Mouse (Mus musculus) MEL (cell line): ENCODE measurements around the gene Rpl35a. TPM values are rescaled to one million over a fixed set of nuclear protein-coding genes. Genes with fewer than 3 reads are reported as not detected.
"Not testable (repeated sequence)": the region's sequence is repeated elsewhere in the genome, so short reads cannot be mapped to it uniquely, and the experiment has no call there.

Experiments
- DNase-seq: peaks from one replicate; pipeline ENCODE4 v3.0.0; 2011; ENCODE audit warnings: low read depth, low spot score
- H3K27ac ChIP-seq: 2 replicates; pipeline ENCODE4 v1.5.1; 2012; ENCODE audit warnings: low read depth, mild to moderate bottlenecking, control low read depth, low read length, moderate library complexity; ENCODE audit not compliant: control insufficient read depth
- H3K27me3 ChIP-seq, 2 experiments: fragments of 150-350 bp in 1 of 2; sonication (generic) in 1 of 2; 2 replicates each; pipeline ENCODE4 v1.6.1; 2012; ENCODE audit warnings: low read length in 2 of 2, mild to moderate bottlenecking in 2 of 2, improper control_type of control experiment in 1 of 2, moderate library complexity in 1 of 2; ENCODE audit not compliant: insufficient read depth in 2 of 2, control insufficient read depth in 1 of 2
- H3K36me3 ChIP-seq, 2 experiments: 2 replicates each; pipeline ENCODE4 v1.6.1; 2012 to 2014; ENCODE audit warnings: low read length in 2 of 2, improper control_type of control experiment in 1 of 2, inconsistent platforms in 1 of 2, mild to moderate bottlenecking in 1 of 2; ENCODE audit not compliant: insufficient read depth in 2 of 2, control insufficient read depth in 1 of 2
- H3K4me1 ChIP-seq, 2 experiments: fragments of 150-350 bp in 1 of 2; sonication (generic) in 1 of 2; 2 replicates each; pipeline ENCODE4 v1.6.1; 2012; ENCODE audit warnings: low read length in 2 of 2, improper control_type of control experiment in 1 of 2, mild to moderate bottlenecking in 1 of 2; ENCODE audit not compliant: insufficient read depth in 2 of 2, control insufficient read depth in 1 of 2
- H3K4me3 ChIP-seq, 2 experiments: fragments of 150-350 bp in 1 of 2; sonication (generic) in 1 of 2; 2 replicates each; pipeline ENCODE4 v1.5.1; 2012; ENCODE audit warnings: low read depth in 2 of 2, low read length in 2 of 2, mild to moderate bottlenecking in 2 of 2, moderate library complexity in 2 of 2, control low read depth in 1 of 2, improper control_type of control experiment in 1 of 2; ENCODE audit not compliant: control insufficient read depth in 1 of 2, insufficient read depth in 1 of 2
- H3K79me2 ChIP-seq: 2 replicates; pipeline ENCODE4 v1.6.1; 2012; ENCODE audit warnings: mild to moderate bottlenecking, low read length, moderate library complexity; ENCODE audit not compliant: control insufficient read depth, poor library complexity, insufficient read depth
- H3K9ac ChIP-seq: 2 replicates; pipeline ENCODE4 v1.6.1; 2012; ENCODE audit warnings: low read depth, mild to moderate bottlenecking, control low read depth, low read length, moderate library complexity; ENCODE audit not compliant: control insufficient read depth, poor library complexity, severe bottlenecking
- H3K9me3 ChIP-seq: fragments of 150-350 bp; sonication (generic); replicated peaks from 2 replicates; pipeline ENCODE4 v1.6.1; 2012; ENCODE audit warnings: mild to moderate bottlenecking, low read length, improper control_type of control experiment, moderate library complexity; ENCODE audit not compliant: insufficient read depth
- CHD1 ChIP-seq: IDR thresholded peaks from 2 replicates; pipeline ENCODE4 v1.6.1; 2012; ENCODE audit warnings: low read depth, mild to moderate bottlenecking, inconsistent platforms, low read length, improper control_type of control experiment
- CTCF ChIP-seq, 3 experiments: IDR thresholded peaks in 2 of 3; conservative IDR thresholded peaks in 1 of 3; 2 replicates each; pipeline ENCODE4 v1.5.1; 2011 to 2012; ENCODE audit warnings: low read length in 3 of 3, low read depth in 2 of 3, mild to moderate bottlenecking in 2 of 3, improper control_type of control experiment in 1 of 3, inconsistent platforms in 1 of 3, mixed read lengths in 1 of 3, moderate library complexity in 1 of 3; ENCODE audit not compliant: control insufficient read depth in 1 of 3, insufficient read depth in 1 of 3, poor library complexity in 1 of 3, severe bottlenecking in 1 of 3
- E2F4 ChIP-seq: IDR thresholded peaks from 2 replicates; pipeline ENCODE4 v1.6.1; 2011; ENCODE audit warnings: low read depth, low read length, improper control_type of control experiment, borderline replicate concordance
- ELF1 ChIP-seq: IDR thresholded peaks from 2 replicates; pipeline ENCODE4 v1.6.1; 2014; ENCODE audit warnings: low read depth, mild to moderate bottlenecking, inconsistent platforms, low read length, improper control_type of control experiment, moderate library complexity
- GATA1 ChIP-seq: IDR thresholded peaks from 2 replicates; pipeline ENCODE4 v1.6.1; 2011; ENCODE audit warnings: low read depth, low read length, improper control_type of control experiment
- JUND ChIP-seq: IDR thresholded peaks from 2 replicates; pipeline ENCODE4 v1.6.1; 2011; ENCODE audit warnings: low read depth, mild to moderate bottlenecking, improper control_type of control experiment, low read length
- MAX ChIP-seq: IDR thresholded peaks from 2 replicates; pipeline ENCODE4 v1.6.1; 2011; ENCODE audit warnings: low read length, improper control_type of control experiment
- MAZ ChIP-seq: IDR thresholded peaks from 2 replicates; pipeline ENCODE4 v1.6.1; 2012; ENCODE audit warnings: low read depth, mild to moderate bottlenecking, inconsistent platforms, low read length, improper control_type of control experiment
- MYB ChIP-seq: IDR thresholded peaks from 2 replicates; pipeline ENCODE4 v1.6.1; 2011; ENCODE audit warnings: mild to moderate bottlenecking, low read depth, low read length, improper control_type of control experiment
- NELFE ChIP-seq: IDR thresholded peaks from 2 replicates; pipeline ENCODE4 v1.6.1; 2011; ENCODE audit warnings: low read depth, low read length, improper control_type of control experiment
- SIN3A ChIP-seq: IDR thresholded peaks from 2 replicates; pipeline ENCODE4 v1.6.1; 2012; ENCODE audit warnings: low read length, improper control_type of control experiment, inconsistent platforms
- TCF12 ChIP-seq: IDR thresholded peaks from 2 replicates; pipeline ENCODE4 v1.6.1; 2014; ENCODE audit warnings: low read depth, mild to moderate bottlenecking, inconsistent platforms, low read length, improper control_type of control experiment, moderate library complexity
- UBTF ChIP-seq: IDR thresholded peaks from 2 replicates; pipeline ENCODE4 v1.6.1; 2012; ENCODE audit warnings: low read depth, mild to moderate bottlenecking, inconsistent platforms, low read length, improper control_type of control experiment, moderate library complexity, borderline replicate concordance; ENCODE audit not compliant: insufficient read depth
- USF2 ChIP-seq, 2 experiments: IDR thresholded peaks; 2 replicates each; pipeline ENCODE4 v1.6.1; 2011 to 2012; ENCODE audit warnings: improper control_type of control experiment in 2 of 2, low read length in 2 of 2, borderline replicate concordance in 1 of 2, inconsistent platforms in 1 of 2, low read depth in 1 of 2, mild to moderate bottlenecking in 1 of 2; ENCODE audit not compliant: insufficient read depth in 1 of 2
- ZC3H11A ChIP-seq: IDR thresholded peaks from 2 replicates; pipeline ENCODE4 v1.6.1; 2012; ENCODE audit warnings: low read depth, mild to moderate bottlenecking, inconsistent platforms, low read length, improper control_type of control experiment
- ZMIZ1 ChIP-seq: IDR thresholded peaks from 2 replicates; pipeline ENCODE4 v1.6.1; 2012; ENCODE audit warnings: low read depth, mild to moderate bottlenecking, inconsistent platforms, low read length, improper control_type of control experiment, moderate library complexity
- ZNF384 ChIP-seq: IDR thresholded peaks from 2 replicates; pipeline ENCODE4 v1.6.1; 2012; ENCODE audit warnings: low read depth, mild to moderate bottlenecking, inconsistent platforms, low read length, improper control_type of control experiment
- polyA plus RNA-seq, 2 experiments: library from polyadenylated mRNA; stranded (reverse) in 1 of 2; unstranded in 1 of 2; fragments of >175 nt in 1 of 2; fragments of >200 nt in 1 of 2; gene quantifications; 2 replicates each; pipeline versions ENCODE4 v1.2.1 to v1.2.4; 2012; ENCODE audit warnings: low replicate concordance in 2 of 2, low read depth in 1 of 2; ENCODE audit not compliant: insufficient read length in 2 of 2, insufficient read depth in 1 of 2, missing spikeins in 1 of 2
- total RNA-seq: library from RNA; depleted of rRNA; stranded (reverse); fragments of 300-350 nt; gene quantifications from 2 replicates; pipeline ENCODE4 v1.2.3, GENCODE M21; 2012

Gene Rpl35a
- total and polyA plus RNA-seq, 3 experiments: 1,572 to 2,314 TPM; not detected in 1

GRCm38 (mm10) chr16:33049809-33050208 is 6.4 kb upstream of the Rpl35a start (continued):
- no peak; the same call in 1 of the 2 replicates for TF ChIP-seq MAX
- no peak for TF ChIP-seq JUND
- peak; percentile 67 for TF ChIP-seq NELFE
- no peak for TF ChIP-seq MAZ
- no peak for TF ChIP-seq ZC3H11A
- TF ChIP-seq E2F4: no peak
- no peak for TF ChIP-seq CTCF (IDR thresholded peaks at IDR 0.05 in 2 of 3, conservative IDR thresholded peaks at IDR 0.05 in 1 of 3; ENCODE audit: control insufficient read depth in 1 of 3, insufficient read depth in 1 of 3, low read depth in 2 of 3, low read length in 3 of 3, poor library complexity in 1 of 3, severe bottlenecking in 1 of 3)
- no peak for TF ChIP-seq CHD1
- TF ChIP-seq USF2 (IDR thresholded peaks at IDR 0.05; ENCODE audit: borderline replicate concordance in 1 of 2, insufficient read depth in 1 of 2, low read depth in 1 of 2, low read length in 2 of 2): no peak
- TF ChIP-seq MYB: no peak
- TF ChIP-seq TCF12: no peak
- TF ChIP-seq UBTF: no peak
- TF ChIP-seq GATA1: peak; percentile 42; the same call in 1 of the 2 replicates
- TF ChIP-seq SIN3A: peak; percentile 94

- no peak for DNase-seq
- Histone ChIP-seq H3K9ac (no peak overlapping the region), H3K79me2 (peaks cover 19% of the 10 kb centered on the region), H3K4me3 (no peak overlapping the region), H3K36me3 (peaks cover 7 to 8% of the 10 kb centered on the region in 2 experiments; a peak in 3 of 4 replicates), H3K4me1 (peaks cover 0 to 3% of the 10 kb centered on the region in 2 experiments; a peak in 1 of 4 replicates), H3K9me3 (no peaks in the 10 kb centered on the region), H3K27me3 (no peaks in the 10 kb centered on the region), H3K27ac (no peak overlapping the region)
- TF ChIP-seq ZMIZ1 (no peak), USF2 (IDR thresholded peaks at IDR 0.05; ENCODE audit: borderline replicate concordance in 1 of 2, insufficient read depth in 1 of 2, low read depth in 1 of 2, low read length in 2 of 2) (no peak), ZNF384 (no peak), SIN3A (no peak), ELF1 (no peak)
Observed at GRCm38 (mm10) chr16:33053141-33053540, 3.1 kb upstream of the Rpl35a start.

GRCm38 (mm10) chr16:33054927-33055326 is 1.3 kb upstream of the Rpl35a start:
- H3K4me1 ChIP-seq: peaks cover 0 to 14% of the 10 kb centered on the region in 2 experiments; a peak in 2 of 4 replicates
- H3K79me2 ChIP-seq: peaks cover 30% of the 10 kb centered on the region
- peak; percentile 75 for TF ChIP-seq ZNF384
- peak; percentile 33 for DNase-seq
- H3K27me3 ChIP-seq, H3K9ac ChIP-seq, H3K9me3 ChIP-seq, H3K4me3 ChIP-seq, H3K27ac ChIP-seq: not testable (repeated sequence)
- peaks cover 10 to 22% of the 10 kb centered on the region in 2 experiments for H3K36me3 ChIP-seq
